Mouse (Mus musculus) kidney, adult 2 months (tissue): Measurements from ENCODE around the gene Ebf1. TPM values are rescaled to one million over a fixed set of nuclear protein-coding genes. Genes with fewer than 3 reads are reported as not detected.
A peak's percentile ranks its signal among the peaks of the same experiment; 100 is the strongest.

Experiments used
- DNase-seq: peaks from one replicate; pipeline ENCODE4 v3.0.0; 2021
- H3K27ac ChIP-seq: fragments of 200-500 bp; 2 replicates; pipeline ENCODE4 v1.5.1; 2012; ENCODE audit warnings: low read depth, low read length, control low read depth, inconsistent platforms; ENCODE audit not compliant: insufficient read depth
- H3K27me3 ChIP-seq: fragments of 200-500 bp; replicated peaks from 2 replicates; pipeline ENCODE4 v1.6.1; 2012; ENCODE audit warnings: mild to moderate bottlenecking, moderate library complexity, low read length, inconsistent platforms; ENCODE audit not compliant: control insufficient read depth, insufficient read depth
- H3K36me3 ChIP-seq: fragments of 200-500 bp; 2 replicates; pipeline ENCODE4 v1.6.1; 2012; ENCODE audit warnings: mild to moderate bottlenecking, moderate library complexity, low read length, inconsistent platforms; ENCODE audit not compliant: control insufficient read depth, insufficient read depth
- H3K4me1 ChIP-seq: fragments of 200-500 bp; 2 replicates; pipeline ENCODE4 v1.6.1; 2011; ENCODE audit warnings: low read length; ENCODE audit not compliant: control insufficient read depth, insufficient read depth
- H3K4me3 ChIP-seq: fragments of 200-500 bp; 2 replicates; pipeline ENCODE4 v1.5.1; 2011; ENCODE audit warnings: mild to moderate bottlenecking, low read depth, low read length, control low read depth; ENCODE audit not compliant: insufficient read depth
- CTCF ChIP-seq: fragments of 200-500 bp; conservative IDR thresholded peaks from 2 replicates; pipeline ENCODE4 v1.5.1; 2011; ENCODE audit warnings: low read depth, mild to moderate bottlenecking, control low read depth, low read length, moderate library complexity, mixed read lengths; ENCODE audit not compliant: insufficient read depth, insufficient read length
- POLR2A ChIP-seq: fragments of 200-500 bp; IDR thresholded peaks from one replicate; pipeline ENCODE4 v1.6.1; 2011; ENCODE audit warnings: low read depth, low read length, control low read depth
- WGBS: fragments of 180-500 bp; shearing (Covaris S2); methylation state at CpG from one replicate; pipeline ENCODE4 v1.1.7; 2018; 5-methylcytosine and 5-hydroxymethylcytosine counted together
- polyA plus RNA-seq: library from polyadenylated mRNA; depleted of rRNA; stranded (reverse); fragments of >200 nt; gene quantifications from 2 replicates; pipeline ENCODE4 v1.2.3, GENCODE M21; 2012

Ebf1 gene
- polyA plus RNA-seq, 1 experiment = 12.2 TPM

DNA sequence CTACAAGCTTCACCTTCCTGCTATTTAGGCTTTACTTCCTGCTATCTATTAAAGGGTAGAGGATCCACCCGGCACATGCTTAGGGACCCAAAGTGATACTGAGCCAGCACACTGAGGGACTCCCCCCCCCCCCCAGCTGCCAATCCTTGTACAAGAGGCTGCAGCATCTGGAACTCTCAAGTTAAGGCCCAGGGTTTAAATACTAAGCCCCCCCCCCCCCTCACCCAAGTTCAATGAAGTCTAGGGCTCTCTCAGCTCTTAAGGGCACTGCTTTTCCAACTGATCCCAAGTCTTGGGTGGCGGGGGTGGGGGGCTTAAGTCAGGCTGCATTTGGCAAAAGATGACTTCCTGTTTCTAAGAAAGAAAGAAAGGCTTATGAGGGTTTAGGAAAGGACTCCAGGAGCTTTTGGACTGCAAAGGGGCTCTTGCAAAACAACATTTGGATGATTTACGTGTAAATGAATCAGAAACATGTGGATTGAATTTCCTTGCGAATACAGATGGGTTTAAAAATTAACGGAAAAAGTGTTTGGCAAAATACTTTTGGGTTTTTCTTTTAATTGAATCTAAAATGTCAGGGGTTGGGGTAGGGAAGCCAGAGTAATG is 385.7 kb downstream of the Ebf1 start:
- 51% methylated on average over 5 of the region's 5 CpGs for WGBS

DNA sequence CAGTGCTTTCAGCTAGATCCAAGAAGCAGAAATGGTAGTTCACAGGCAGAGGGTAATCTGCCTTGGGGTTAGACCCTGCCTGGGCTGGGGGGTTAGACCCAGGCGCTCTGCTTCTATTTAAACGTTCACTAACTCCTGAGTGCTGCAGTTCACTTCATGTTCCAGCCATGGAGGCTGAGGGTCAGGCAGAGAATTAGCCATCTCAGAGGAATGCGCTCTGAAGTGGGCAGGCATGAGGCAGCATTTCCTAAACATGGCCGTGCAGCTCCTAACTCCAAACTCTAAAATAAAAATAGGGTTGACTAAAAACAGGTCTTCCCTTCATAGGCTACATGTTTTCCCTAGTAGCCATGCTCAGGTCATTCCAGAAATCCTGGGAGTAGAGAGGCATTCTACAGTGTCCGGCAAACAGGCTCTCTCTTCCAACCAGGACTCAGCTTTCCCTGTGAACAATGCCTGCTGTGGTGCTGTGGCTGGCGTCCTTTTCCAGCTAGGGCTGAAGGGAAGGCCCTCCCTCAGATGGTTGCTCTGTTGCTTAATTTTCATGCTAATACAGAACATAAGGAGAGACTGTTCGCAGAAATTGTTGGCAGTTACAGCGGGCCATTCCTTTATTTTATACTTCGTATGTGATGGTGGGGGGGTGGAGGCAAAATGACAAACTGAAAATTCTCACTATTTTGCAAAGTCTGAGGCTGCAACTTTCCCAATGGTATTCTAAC is 386.8 kb downstream of the Ebf1 start:
- TF ChIP-seq POLR2A (no peak), CTCF (no peak)
- H3K4me1 ChIP-seq = no peaks in the 10 kb centered on the region
- no peaks in the 10 kb centered on the region for H3K27me3 ChIP-seq
- no peaks in the 10 kb centered on the region for H3K36me3 ChIP-seq
- WGBS = 72% methylated on average over 9 of the region's 9 CpGs
- no peak overlapping the region for H3K27ac ChIP-seq
- no peak for DNase-seq
- H3K4me3 ChIP-seq = no peak overlapping the region

More for the DNA sequence above, 385.7 kb downstream of the Ebf1 start:
- Histone ChIP-seq H3K4me3 (no peak overlapping the region), H3K27ac (no peak overlapping the region), H3K27me3 (no peaks in the 10 kb centered on the region), H3K4me1 (no peaks in the 10 kb centered on the region), H3K36me3 (no peaks in the 10 kb centered on the region)
- no peak for DNase-seq
- TF ChIP-seq POLR2A (no peak), CTCF (no peak)

DNA sequence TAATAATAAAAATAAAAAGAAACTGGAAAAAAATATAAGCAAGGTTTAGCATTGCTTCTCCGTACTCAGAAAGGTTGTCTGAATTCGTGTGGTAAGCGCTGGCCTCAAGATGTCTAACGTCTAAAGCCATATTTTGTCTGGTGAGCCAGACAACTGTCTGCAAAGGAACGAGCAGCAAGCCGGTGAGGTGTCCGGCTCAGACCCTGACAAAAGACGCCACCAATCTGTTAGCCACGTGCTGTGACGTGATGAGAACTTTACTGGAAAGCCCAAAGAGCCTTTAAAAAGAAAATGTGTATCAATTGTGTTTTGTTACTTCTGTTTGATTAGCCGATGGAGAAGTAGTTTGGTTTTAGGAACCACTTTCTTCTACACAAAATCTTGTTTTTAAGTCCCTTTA is 390.2 kb downstream of the Ebf1 start:
- WGBS = 71% methylated on average over 11 of the region's 11 CpGs
- no peaks in the 10 kb centered on the region for H3K36me3 ChIP-seq
- no peaks in the 10 kb centered on the region for H3K27me3 ChIP-seq
- DNase-seq = no peak
- no peaks in the 10 kb centered on the region for H3K4me1 ChIP-seq
- H3K4me3 ChIP-seq = no peak overlapping the region
- TF ChIP-seq POLR2A = no peak
- no peak for TF ChIP-seq CTCF
- no peak overlapping the region for H3K27ac ChIP-seq

DNA sequence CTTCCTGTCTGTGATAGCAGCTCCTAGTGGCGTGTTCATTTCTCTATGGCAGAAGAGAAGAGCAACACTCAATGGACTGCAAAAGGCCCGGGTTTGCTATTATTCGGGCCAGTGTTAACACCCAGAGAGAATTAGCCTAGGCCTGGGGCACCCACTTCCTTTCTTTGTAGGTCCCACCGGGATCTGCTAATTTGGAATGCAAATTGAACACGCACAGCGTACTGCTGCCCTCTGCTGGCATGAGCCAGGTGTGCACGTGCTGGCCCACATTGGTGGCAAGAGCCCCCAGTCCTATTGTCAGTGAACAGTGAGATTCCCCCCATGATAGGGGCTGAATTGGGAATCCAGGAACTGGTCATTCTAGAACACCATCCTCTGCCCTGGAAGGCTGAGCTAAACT is 391.0 kb downstream of the Ebf1 start:
- H3K4me1 ChIP-seq = no peaks in the 10 kb centered on the region
- H3K27ac ChIP-seq = no peak overlapping the region
- no peaks in the 10 kb centered on the region for H3K36me3 ChIP-seq
- DNase-seq = peak; percentile 79
- no peaks in the 10 kb centered on the region for H3K27me3 ChIP-seq
- no peak overlapping the region for H3K4me3 ChIP-seq
- WGBS = 2% methylated on average over 7 of the region's 7 CpGs
- TF ChIP-seq POLR2A (no peak), CTCF (peak; percentile 95)

DNA sequence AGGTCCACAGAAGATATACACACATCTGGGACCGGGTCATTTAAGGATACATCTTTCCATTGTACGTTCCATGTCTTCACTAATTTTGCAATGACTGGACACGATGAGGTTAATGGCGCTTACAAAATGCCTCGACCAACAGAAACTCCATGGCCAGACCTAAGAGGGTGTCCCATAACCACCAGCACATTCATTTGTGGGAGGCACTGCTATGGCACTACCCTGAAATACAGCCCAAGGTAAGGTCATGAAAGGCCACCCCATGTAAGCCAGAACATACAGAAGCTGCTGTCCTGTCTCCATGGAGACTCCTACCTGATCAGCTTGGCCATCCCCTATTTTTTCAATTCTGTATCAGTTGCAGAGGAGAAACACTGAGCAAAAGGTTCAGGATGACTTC is 391.6 kb downstream of the Ebf1 start:
- WGBS = 82% methylated on average over 5 of the region's 5 CpGs

DNA sequence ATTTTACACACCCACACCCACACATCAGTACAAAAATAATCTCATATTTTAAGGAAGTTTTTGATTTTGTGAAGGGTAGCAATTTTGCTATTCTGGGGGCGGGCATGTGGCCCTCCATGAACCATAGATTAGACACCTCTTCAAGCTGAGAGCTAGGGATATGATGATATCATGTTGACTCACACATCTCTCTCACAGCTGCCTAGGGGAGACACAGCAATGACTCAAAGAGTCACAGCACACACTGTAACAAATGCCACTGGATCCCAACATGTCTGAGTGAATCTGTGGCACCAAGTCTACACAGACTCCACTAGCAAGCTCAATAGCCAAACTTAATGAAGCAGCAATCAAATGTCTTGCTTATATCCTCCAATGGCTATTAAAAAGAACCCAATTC is 395.0 kb downstream of the Ebf1 start:
- TF ChIP-seq POLR2A = no peak
- TF ChIP-seq CTCF = no peak
- no peak overlapping the region for H3K4me3 ChIP-seq
- H3K36me3 ChIP-seq = no peaks in the 10 kb centered on the region
- H3K27ac ChIP-seq = no peak overlapping the region
- no peaks in the 10 kb centered on the region; the same call in 1 of the 2 replicates for H3K27me3 ChIP-seq
- no peak for DNase-seq
- WGBS = 91% methylated on average over 1 of the region's 1 CpGs
- no peaks in the 10 kb centered on the region for H3K4me1 ChIP-seq

More for the DNA sequence above, 391.6 kb downstream of the Ebf1 start:
- Histone ChIP-seq H3K4me3 (no peak overlapping the region), H3K36me3 (no peaks in the 10 kb centered on the region), H3K4me1 (no peaks in the 10 kb centered on the region), H3K27ac (no peak overlapping the region), H3K27me3 (no peaks in the 10 kb centered on the region)
- no peak for DNase-seq
- no peak for TF ChIP-seq CTCF

DNA sequence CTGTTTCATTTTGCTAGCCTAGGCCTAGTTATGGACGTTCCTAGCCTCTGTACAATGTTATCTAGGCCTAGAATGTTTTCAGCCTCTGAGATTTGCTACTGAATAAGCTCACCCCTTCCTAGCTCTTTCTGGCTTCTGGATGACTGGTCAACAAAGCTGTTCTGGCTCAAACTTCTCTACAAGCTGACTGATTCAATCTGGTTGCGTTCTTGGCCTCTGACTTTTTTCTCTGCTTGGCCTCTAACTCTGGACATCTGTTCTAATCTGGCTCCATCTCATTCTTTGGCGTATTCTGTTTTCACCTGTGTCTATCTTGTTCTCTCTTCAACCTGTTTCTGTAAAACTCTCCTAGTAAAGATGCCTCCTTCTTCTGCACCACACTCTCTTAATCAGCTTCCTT is 400.4 kb downstream of the Ebf1 start:
- no peak for DNase-seq
- Histone ChIP-seq H3K27me3 (no peaks in the 10 kb centered on the region; the same call in 1 of the 2 replicates), H3K4me1 (no peaks in the 10 kb centered on the region), H3K4me3 (no peak overlapping the region), H3K27ac (no peak overlapping the region), H3K36me3 (no peaks in the 10 kb centered on the region)
- WGBS = 76% methylated on average over 3 of the region's 3 CpGs
- TF ChIP-seq POLR2A (no peak), CTCF (no peak)

DNA sequence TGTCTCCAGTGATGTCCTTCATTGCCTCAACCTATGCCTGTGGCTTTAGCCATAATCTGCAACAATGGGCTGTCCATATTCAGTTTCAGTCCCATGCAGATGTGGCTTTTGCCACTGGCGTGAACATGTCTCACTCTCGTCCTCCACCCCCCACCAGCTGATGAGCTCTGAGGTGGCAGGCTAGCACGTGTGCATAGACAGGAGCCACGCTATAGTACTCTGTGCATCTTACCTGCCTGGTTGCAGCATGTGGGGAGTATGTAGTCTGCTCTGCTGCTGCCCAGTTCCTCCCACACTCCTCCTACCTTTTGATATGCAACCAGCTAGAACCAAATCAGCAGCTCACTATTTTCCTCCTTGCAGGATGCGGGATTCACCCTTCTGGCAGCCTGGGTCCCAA is 408.9 kb downstream of the Ebf1 start:
- Histone ChIP-seq H3K27ac (no peak overlapping the region), H3K27me3 (no peaks in the 10 kb centered on the region), H3K4me3 (no peak overlapping the region), H3K4me1 (no peaks in the 10 kb centered on the region), H3K36me3 (no peaks in the 10 kb centered on the region)
- DNase-seq = no peak
- TF ChIP-seq POLR2A = no peak
- no peak for TF ChIP-seq CTCF
- 88% methylated on average over 5 of the region's 5 CpGs for WGBS
